ENCODE assay signal across 8 mouse cellular contexts in genomic region chr7:45897258-45897757, GRCm38 (mm10). TPM values are rescaled to one million over a fixed set of nuclear protein-coding genes. Genes with fewer than 3 reads are reported as not detected.
DNase-seq lines count a peak whose midpoint lies in the region; ATAC-seq lines count a peak whose summit lies in the region.

No protein-coding gene starts in this region.

- 0 out of 2 replicates have a peak, but pooled peaks cover 2% of the 10 kb centered on the region for H3K4me1 ChIP-seq in brown adipose tissue, adult 24 weeks (ENCODE audit: control insufficient read depth, insufficient read depth, insufficient read length, low read length)
- no peaks in the 10 kb centered on the region; the same call in 1 of the 2 replicates for H3K4me1 ChIP-seq in intestine, embryonic 15.5 days (replicated peaks)

- no peaks in the 10 kb centered on the region for H3K27me3 ChIP-seq in intestine, embryonic 15.5 days (replicated peaks)

- 2% methylated on average over 19 of the region's 19 CpGs for WGBS in intestine, embryonic 15.5 days

- intact Hi-C loops in left cerebral cortex, postnatal 4 days (cut with DNase I), result no loop called here

- DNase-seq in cerebellum, adult 9-10 months, result no peak
- DNase-seq in left cerebral cortex, postnatal 4 days, result peak; percentile 38
- peak; percentile 60 to 83 for DNase-seq in spleen, postnatal 4 days (ENCODE audit: low spot score in 2 of 2)

- peak overlapping the region; percentile 31 for H3K9ac ChIP-seq in intestine, embryonic 15.5 days

- H3K27ac ChIP-seq in brown adipose tissue, adult 24 weeks (replicated peaks; ENCODE audit: low read depth, low read length), result peak overlapping the region; percentile 93
- peak overlapping the region; percentile 67 for H3K27ac ChIP-seq in intestine, embryonic 15.5 days

- H3K4me2 ChIP-seq in intestine, embryonic 15.5 days (replicated peaks), result peak overlapping the region; percentile 66

- H3K9me3 ChIP-seq in intestine, embryonic 15.5 days, result no peaks in the 10 kb centered on the region

- ATAC-seq in cerebellum, adult (ENCODE audit: insufficient number of reproducible peaks, low FRiP score, low TSS enrichment), result peak; percentile 50
- peak; percentile 66 for ATAC-seq in frontal cortex, adult (ENCODE audit: low TSS enrichment)
- peak; percentile 82 for ATAC-seq in intestine, embryonic 15.5 days
- ATAC-seq in megakaryocyte-erythroid progenitor cell, adult 5-6 weeks (replicated peaks; ENCODE audit: low FRiP score, low TSS enrichment, poor library complexity, severe bottlenecking), result peak; percentile 55

- H3K36me3 ChIP-seq in intestine, embryonic 15.5 days, result no peaks in the 10 kb centered on the region

- H3K4me3 ChIP-seq in brown adipose tissue, adult 24 weeks (ENCODE audit: insufficient read depth, low read depth, low read length), result peak overlapping the region; percentile 68
- H3K4me3 ChIP-seq in intestine, embryonic 15.5 days (replicated peaks), result peak overlapping the region; percentile 36

RNA-seq across cellular contexts. Expression of gene Tmem143, which starts 0.6 kb away (rescaled TPM):
- polyA plus RNA-seq in brown adipose tissue, adult 24 weeks (2012; ENCODE audit: insufficient read depth, insufficient read length, missing spikeins), result 151 and 189 TPM in 2 replicates
- polyA plus RNA-seq in intestine, embryonic 15.5 days (2015; fragmentation: Nextera tagmentation; extraction: Ambion mirVana), result 5.8 and 7.0 TPM in 2 replicates
- 10 to 100 TPM; 16.8 to 19.7 TPM for total RNA-seq in left cerebral cortex, postnatal 4 days (2021)
- total RNA-seq in megakaryocyte-erythroid progenitor cell, adult 5-6 weeks (2014; fragmentation: Nextera tagmentation), result 9.1 and 10.3 TPM in 2 replicates
- total RNA-seq in megakaryocyte-erythroid progenitor cell, adult 5-6 weeks (2017), result 7.3 and 11.3 TPM in 2 replicates

RNA-seq across cellular contexts. Expression of gene Syngr4, which starts 0.8 kb away (rescaled TPM):
- polyA plus RNA-seq in brown adipose tissue, adult 24 weeks (2012; ENCODE audit: insufficient read depth, insufficient read length, missing spikeins), result not detected in 2 replicates
- 0.85 and 1.00 TPM in 2 replicates for polyA plus RNA-seq in intestine, embryonic 15.5 days (2015; fragmentation: Nextera tagmentation; extraction: Ambion mirVana)
- under 1 TPM in 1 of 2 experiments, not detected in 1; 0.52 TPM for total RNA-seq in left cerebral cortex, postnatal 4 days (2021)
- not detected in 2 replicates for total RNA-seq in megakaryocyte-erythroid progenitor cell, adult 5-6 weeks (2014; fragmentation: Nextera tagmentation)
- not detected in 2 replicates for total RNA-seq in megakaryocyte-erythroid progenitor cell, adult 5-6 weeks (2017)

RNA-seq across cellular contexts. Expression of gene Grin2d, which starts 19.1 kb away (rescaled TPM):
- not detected in 2 replicates for polyA plus RNA-seq in brown adipose tissue, adult 24 weeks (2012; ENCODE audit: insufficient read depth, insufficient read length, missing spikeins)
- 0.49 and 0.51 TPM in 2 replicates for polyA plus RNA-seq in intestine, embryonic 15.5 days (2015; fragmentation: Nextera tagmentation; extraction: Ambion mirVana)
- 10 to 100 TPM; 31.9 to 39.5 TPM for total RNA-seq in left cerebral cortex, postnatal 4 days (2021)
- 0.92 TPM in 1 of 2 replicates, not detected in the other for total RNA-seq in megakaryocyte-erythroid progenitor cell, adult 5-6 weeks (2014; fragmentation: Nextera tagmentation)
- total RNA-seq in megakaryocyte-erythroid progenitor cell, adult 5-6 weeks (2017), result 0.23 TPM in 1 of 2 replicates, not detected in the other

RNA-seq across cellular contexts. Expression of gene Emp3, which starts 23.9 kb away (rescaled TPM):
- polyA plus RNA-seq in brown adipose tissue, adult 24 weeks (2012; ENCODE audit: insufficient read depth, insufficient read length, missing spikeins), result 18.1 and 29.0 TPM in 2 replicates
- polyA plus RNA-seq in intestine, embryonic 15.5 days (2015; fragmentation: Nextera tagmentation; extraction: Ambion mirVana), result 141 and 168 TPM in 2 replicates
- total RNA-seq in left cerebral cortex, postnatal 4 days (2021), result 10 to 100 TPM in 1 of 2 experiments, 1 to 10 TPM in 1; 6.9 to 13.4 TPM
- total RNA-seq in megakaryocyte-erythroid progenitor cell, adult 5-6 weeks (2014; fragmentation: Nextera tagmentation), result 167 and 180 TPM in 2 replicates
- 109 and 112 TPM in 2 replicates for total RNA-seq in megakaryocyte-erythroid progenitor cell, adult 5-6 weeks (2017)

RNA-seq across cellular contexts. Expression of gene Kdelr1, which starts 24.7 kb away (rescaled TPM):
- polyA plus RNA-seq in brown adipose tissue, adult 24 weeks (2012; ENCODE audit: insufficient read depth, insufficient read length, missing spikeins), result 95.6 and 96.1 TPM in 2 replicates
- polyA plus RNA-seq in intestine, embryonic 15.5 days (2015; fragmentation: Nextera tagmentation; extraction: Ambion mirVana), result 70.8 and 74.5 TPM in 2 replicates
- total RNA-seq in left cerebral cortex, postnatal 4 days (2021), result 100 to 1,000 TPM in 1 of 2 experiments, 10 to 100 TPM in 1; 98.9 to 109 TPM
- 76.7 and 91.3 TPM in 2 replicates for total RNA-seq in megakaryocyte-erythroid progenitor cell, adult 5-6 weeks (2014; fragmentation: Nextera tagmentation)
- total RNA-seq in megakaryocyte-erythroid progenitor cell, adult 5-6 weeks (2017), result 44.4 and 50.2 TPM in 2 replicates

Comparison
In these comparisons a context has a peak if more than half of its experiments do, and no peak if none do; other contexts are left out.
1. RNA of gene Grin2d, which starts 19.1 kb away (total RNA-seq): 31.9 to 39.5 TPM in left cerebral cortex, postnatal 4 days; 0.23 to 0.92 TPM in megakaryocyte-erythroid progenitor cell, adult 5-6 weeks; every median in the first group is over 10 times any median in the second.
2. Peak in every context shown above with its lines, with median percentiles within 50 percentile points of each other: ATAC-seq.